Mouse (Mus musculus): Measurements from ENCODE around the gene Defb11.
"Not testable (repeated sequence)": the region's sequence is repeated elsewhere in the genome, so short reads cannot be mapped to it uniquely, and the experiment has no call there.

Gene Defb11

GRCm38 (mm10) chr8:21906290-21906689 lies at the start of gene Defb11:
Gene Defb11 (minus strand): TSS chr8:21906412.
- DNase-seq (ENCODE audit: low read depth), result not testable (repeated sequence)

GRCm38 (mm10) chr8:21955321-21955720 lies 49.1 kb upstream of the Defb11 start:
- peak; percentile 2 for DNase-seq (ENCODE audit: low read depth)

GRCm38 (mm10) chr8:21947311-21948017 lies 41.3 kb upstream of the Defb11 start:
- DNase-seq (ENCODE audit: low read depth), result no peak

GRCm38 (mm10) chr8:21946462-21946861 lies 40.2 kb upstream of the Defb11 start, which contains the start of gene Defb13:
Gene Defb13 (plus strand): TSS chr8:21946762.
- no peak for DNase-seq (ENCODE audit: low read depth)

- not testable (repeated sequence) for DNase-seq (ENCODE audit: low read depth)
Observed at GRCm38 (mm10) chr8:21938052-21938451, 31.8 kb upstream of the Defb11 start, which contains the start of gene Defb35. Gene Defb35 (plus strand): TSS chr8:21938352.

GRCm38 (mm10) chr8:21932610-21933009 lies 26.4 kb upstream of the Defb11 start, which contains the start of gene Defb15:
Gene Defb15 (minus strand): TSS chr8:21932710.
- DNase-seq (ENCODE audit: low read depth), result no peak

- DNase-seq (ENCODE audit: low read depth), result not testable (repeated sequence)
Observed at GRCm38 (mm10) chr8:21930754-21931153, 24.5 kb upstream of the Defb11 start.

GRCm38 (mm10) chr8:21915625-21916024 lies 9.4 kb upstream of the Defb11 start:
- no peak for DNase-seq (ENCODE audit: low read depth)

GRCm38 (mm10) chr8:21912554-21912953 lies 6.3 kb upstream of the Defb11 start:
- no peak for DNase-seq (ENCODE audit: low read depth)

- no peak for DNase-seq (ENCODE audit: low read depth)
Observed at GRCm38 (mm10) chr8:21911931-21912330, 5.7 kb upstream of the Defb11 start.

- not testable (repeated sequence) for DNase-seq (ENCODE audit: low read depth)
Observed at GRCm38 (mm10) chr8:21885321-21885720, 20.9 kb downstream of the Defb11 start, which contains the start of gene Defb9. Gene Defb9 (minus strand): TSS chr8:21885421.

- DNase-seq (ENCODE audit: low read depth), result not testable (repeated sequence)
Observed at GRCm38 (mm10) chr8:21858586-21858985, 47.6 kb downstream of the Defb11 start, which contains the start of gene Defb10. Gene Defb10 (plus strand): TSS chr8:21858901.
